Mouse (Mus musculus) lung, embryonic 14.5 days (tissue): ENCODE results near the gene Ugt1a9. TPM values are rescaled to one million over a fixed set of nuclear protein-coding genes. Genes with fewer than 3 reads are reported as not detected.
"Not testable (repeated sequence)": the region's sequence is repeated elsewhere in the genome, so short reads cannot be mapped to it uniquely, and the experiment has no call there.

Experiments
- ATAC-seq: fragments of 200-750 bp; cut with Nextera tagmentation; 2 replicates; pipeline ENCODE4 v1.8.0; 2017; ENCODE audit warnings: mild to moderate bottlenecking, moderate TSS enrichment, moderate library complexity; ENCODE audit not compliant: insufficient read depth
- DNase-seq: peaks from one replicate; pipeline ENCODE4 v3.0.0-alpha.2; 2015
- H3K27ac ChIP-seq: fragments of 300-500 bp; sonication (generic); 2 replicates; pipeline ENCODE4 v1.5.1; 2014; ENCODE audit warnings: low read depth, mild to moderate bottlenecking, moderate library complexity
- H3K27me3 ChIP-seq: fragments of 300-500 bp; sonication (generic); 2 replicates; pipeline ENCODE4 v1.6.1; 2014; ENCODE audit warnings: low read length, control low read depth; ENCODE audit not compliant: insufficient read depth
- H3K36me3 ChIP-seq: fragments of 300-500 bp; sonication (generic); 2 replicates; pipeline ENCODE4 v1.6.1; 2014; ENCODE audit warnings: control low read depth; ENCODE audit not compliant: insufficient read depth
- H3K4me1 ChIP-seq: fragments of 300-500 bp; sonication (generic); 2 replicates; pipeline ENCODE4 v1.6.1; 2014; ENCODE audit warnings: antibody characterized with exemption, control low read depth; ENCODE audit not compliant: insufficient read depth
- H3K4me2 ChIP-seq: fragments of 300-500 bp; sonication (generic); 2 replicates; pipeline ENCODE4 v1.6.1; 2014; ENCODE audit warnings: mild to moderate bottlenecking
- H3K4me3 ChIP-seq: fragments of 300-500 bp; sonication (generic); 2 replicates; pipeline ENCODE4 v1.5.1; 2014; ENCODE audit warnings: low read depth, low read length
- H3K9ac ChIP-seq: fragments of 300-500 bp; sonication (generic); 2 replicates; pipeline ENCODE4 v1.6.1; 2014
- H3K9me3 ChIP-seq: fragments of 300-500 bp; sonication (generic); 2 replicates; pipeline ENCODE4 v1.6.1; 2016; ENCODE audit warnings: low read depth, low read length, control low read depth
- CTCF ChIP-seq: IDR thresholded peaks from 2 replicates; pipeline ENCODE4 v1.5.1; 2016; ENCODE audit warnings: antibody characterized with exemption, low read depth
- WGBS: fragments of 180-500 bp; shearing (Covaris S2); extraction: QIAGEN DNeasy Blood & Tissue Kit; methylation state at CpG from one replicate; pipeline ENCODE4 v1.1.7; 2014; 5-methylcytosine and 5-hydroxymethylcytosine counted together
- polyA plus RNA-seq: library from polyadenylated mRNA; unstranded; fragments of >200 nt; fragmentation: Nextera tagmentation; extraction: Ambion mirVana; gene quantifications from 2 replicates; pipeline ENCODE4 v1.2.1, GENCODE M21; 2014

Ugt1a9 gene
- polyA plus RNA-seq, 1 experiment from 2014 or later = not detected

DNA sequence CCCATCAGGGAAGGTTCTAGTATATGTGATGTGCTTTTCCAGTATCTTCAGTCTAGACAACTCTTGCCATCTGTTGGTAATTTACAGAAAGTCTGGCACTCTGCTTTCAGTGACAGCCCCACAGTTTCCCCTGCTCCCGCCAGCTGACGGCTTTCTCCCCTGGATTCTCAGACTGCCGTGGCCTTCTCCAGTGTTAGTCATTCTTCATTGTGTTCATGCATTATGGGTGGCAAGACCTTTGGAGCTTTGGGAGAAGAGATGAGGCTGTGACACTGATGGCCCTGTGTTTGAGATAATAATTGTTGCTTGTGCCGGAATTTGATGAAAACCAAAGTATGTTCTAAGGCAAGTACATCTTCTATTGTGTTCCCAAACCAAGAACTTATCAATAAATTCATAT is 148.0 kb downstream of the Ugt1a9 start:
- DNase-seq (no peak), ATAC-seq (no peak)
- Histone ChIP-seq H3K9ac (no peak overlapping the region), H3K9me3 (peaks cover 43% of the 10 kb centered on the region), H3K4me1 (no peaks in the 10 kb centered on the region), H3K27me3 (no peaks in the 10 kb centered on the region), H3K36me3 (no peaks in the 10 kb centered on the region), H3K27ac (no peak overlapping the region), H3K4me2 (no peak overlapping the region), H3K4me3 (no peak overlapping the region)
- 49% methylated on average over 4 of the region's 4 CpGs for WGBS
- TF ChIP-seq CTCF = no peak

GRCm38 (mm10) chr1:88219054-88219453 is 148.5 kb downstream of the Ugt1a9 start:
- Histone ChIP-seq H3K27ac (no peak overlapping the region), H3K9me3 (peaks cover 38% of the 10 kb centered on the region), H3K9ac (no peak overlapping the region), H3K36me3 (no peaks in the 10 kb centered on the region), H3K27me3 (no peaks in the 10 kb centered on the region), H3K4me1 (no peaks in the 10 kb centered on the region), H3K4me2 (no peak overlapping the region), H3K4me3 (no peak overlapping the region)
- ATAC-seq (no peak), DNase-seq (peak; percentile 8)
- WGBS = 18% methylated on average over 1 of the region's 1 CpGs
- TF ChIP-seq CTCF = no peak

GRCm38 (mm10) chr1:88220336-88220735 is 149.7 kb downstream of the Ugt1a9 start:
- no peaks in the 10 kb centered on the region for H3K4me1 ChIP-seq
- H3K9ac ChIP-seq = no peak overlapping the region
- H3K27ac ChIP-seq = no peak overlapping the region
- TF ChIP-seq CTCF = no peak
- DNase-seq (no peak), ATAC-seq (no peak)
- no peak overlapping the region for H3K4me3 ChIP-seq
- peaks cover 26% of the 10 kb centered on the region for H3K9me3 ChIP-seq
- H3K4me2 ChIP-seq = no peak overlapping the region
- no peaks in the 10 kb centered on the region for H3K27me3 ChIP-seq
- no peaks in the 10 kb centered on the region for H3K36me3 ChIP-seq

GRCm38 (mm10) chr1:88222216-88222615 is 151.6 kb downstream of the Ugt1a9 start:
- ATAC-seq = no peak
- no peak for TF ChIP-seq CTCF
- Histone ChIP-seq H3K4me3 (no peak overlapping the region), H3K9ac (no peak overlapping the region), H3K9me3 (peaks cover 28% of the 10 kb centered on the region), H3K4me1 (no peaks in the 10 kb centered on the region), H3K36me3 (no peaks in the 10 kb centered on the region), H3K4me2 (no peak overlapping the region), H3K27me3 (no peaks in the 10 kb centered on the region), H3K27ac (no peak overlapping the region)
- DNase-seq = no peak
- 39% methylated on average over 2 of the region's 2 CpGs for WGBS

- not testable (repeated sequence) for H3K9ac ChIP-seq, H3K4me1 ChIP-seq, ATAC-seq, H3K27ac ChIP-seq, H3K36me3 ChIP-seq, DNase-seq, H3K4me2 ChIP-seq, H3K27me3 ChIP-seq, H3K4me3 ChIP-seq
- H3K9me3 ChIP-seq = peaks cover 31% of the 10 kb centered on the region
Measured at GRCm38 (mm10) chr1:88223011-88223515, 152.5 kb downstream of the Ugt1a9 start.

GRCm38 (mm10) chr1:88223591-88223990 is 153.0 kb downstream of the Ugt1a9 start:
- no peak for DNase-seq
- H3K27ac ChIP-seq = no peak overlapping the region
- no peak overlapping the region for H3K4me3 ChIP-seq
- peaks cover 36% of the 10 kb centered on the region for H3K9me3 ChIP-seq
- no peak overlapping the region for H3K9ac ChIP-seq
- no peaks in the 10 kb centered on the region for H3K27me3 ChIP-seq
- no peak for TF ChIP-seq CTCF
- no peak for ATAC-seq
- WGBS = 41% methylated on average over 1 of the region's 1 CpGs
- H3K4me1 ChIP-seq = no peaks in the 10 kb centered on the region
- H3K36me3 ChIP-seq = no peaks in the 10 kb centered on the region
- no peak overlapping the region for H3K4me2 ChIP-seq

DNA sequence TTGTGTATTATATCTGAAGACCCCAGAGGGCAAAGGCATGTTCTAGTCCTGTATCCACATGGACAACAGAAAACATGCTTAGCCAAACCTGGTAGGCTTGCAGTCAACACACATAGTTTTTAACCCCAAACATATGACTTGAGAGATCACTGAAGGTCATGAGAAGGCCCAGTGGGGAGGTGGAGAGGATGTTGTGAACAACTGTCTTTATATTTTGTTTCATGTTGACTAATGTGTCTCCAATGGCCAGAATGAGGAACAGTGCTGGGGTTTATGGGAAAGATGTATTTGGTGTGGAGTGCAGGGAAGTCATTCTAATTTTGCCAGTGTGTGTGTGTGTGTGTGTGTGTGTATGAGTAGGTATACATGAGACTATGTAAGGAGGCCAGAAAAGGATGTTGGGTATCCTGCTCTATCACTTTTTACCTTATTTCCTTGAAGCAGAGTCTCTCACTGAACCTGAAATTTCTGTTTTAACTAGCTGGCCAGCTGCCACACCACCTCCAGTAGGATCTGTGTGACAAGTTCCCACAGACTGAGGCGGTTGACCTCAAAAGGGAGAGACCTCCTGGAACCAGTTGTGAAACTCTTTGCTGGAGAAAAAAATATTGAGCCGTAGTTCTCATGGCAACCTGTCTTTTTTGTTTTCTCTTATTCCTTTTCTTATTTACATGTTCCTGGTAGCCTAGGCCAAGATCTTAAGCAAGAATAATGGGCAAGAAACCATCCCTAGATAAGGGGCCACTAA is 153.6 kb downstream of the Ugt1a9 start:
- no peak overlapping the region for H3K27ac ChIP-seq
- no peak for TF ChIP-seq CTCF
- H3K36me3 ChIP-seq = no peaks in the 10 kb centered on the region
- no peaks in the 10 kb centered on the region for H3K27me3 ChIP-seq
- H3K4me2 ChIP-seq = no peak overlapping the region
- no peaks in the 10 kb centered on the region for H3K4me1 ChIP-seq
- ATAC-seq = no peak
- no peak overlapping the region for H3K9ac ChIP-seq
- WGBS = 65% methylated on average over 2 of the region's 2 CpGs
- H3K4me3 ChIP-seq = no peak overlapping the region
- H3K9me3 ChIP-seq = peaks cover 41% of the 10 kb centered on the region
- no peak for DNase-seq

DNA sequence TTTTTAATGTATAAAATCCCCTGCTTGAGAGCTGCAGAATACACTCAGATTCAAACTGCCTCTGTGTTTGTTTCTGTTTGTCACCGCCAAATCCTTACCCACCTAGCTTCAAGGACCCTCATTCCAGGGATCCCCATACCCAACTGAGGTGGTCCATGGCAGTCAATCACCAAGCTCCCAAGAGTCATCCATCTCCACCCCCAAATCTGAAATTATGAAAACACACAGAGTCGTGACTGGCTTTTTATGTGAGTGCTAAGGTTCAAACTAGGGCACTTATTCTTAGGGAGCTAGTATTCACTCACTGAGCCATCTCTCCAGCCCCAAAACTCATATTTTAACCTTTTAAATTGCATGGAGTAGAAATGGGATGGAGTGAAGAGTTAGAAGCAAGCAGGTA is 154.7 kb downstream of the Ugt1a9 start:
- not testable (repeated sequence) for H3K36me3 ChIP-seq, DNase-seq, H3K27ac ChIP-seq, H3K9ac ChIP-seq, ATAC-seq, H3K4me2 ChIP-seq, H3K4me3 ChIP-seq, H3K4me1 ChIP-seq, H3K27me3 ChIP-seq
- peaks cover 52% of the 10 kb centered on the region for H3K9me3 ChIP-seq
- 41% methylated on average over 2 of the region's 2 CpGs for WGBS
